Mouse (Mus musculus) urinary bladder, postnatal 14 days (tissue): Measurements from ENCODE around the gene Ero1l.

Experiments used
- DNase-seq: peaks from one replicate; pipeline ENCODE4 v3.0.0; 2021; ENCODE audit warnings: low spot score

The Ero1l gene

DNA sequence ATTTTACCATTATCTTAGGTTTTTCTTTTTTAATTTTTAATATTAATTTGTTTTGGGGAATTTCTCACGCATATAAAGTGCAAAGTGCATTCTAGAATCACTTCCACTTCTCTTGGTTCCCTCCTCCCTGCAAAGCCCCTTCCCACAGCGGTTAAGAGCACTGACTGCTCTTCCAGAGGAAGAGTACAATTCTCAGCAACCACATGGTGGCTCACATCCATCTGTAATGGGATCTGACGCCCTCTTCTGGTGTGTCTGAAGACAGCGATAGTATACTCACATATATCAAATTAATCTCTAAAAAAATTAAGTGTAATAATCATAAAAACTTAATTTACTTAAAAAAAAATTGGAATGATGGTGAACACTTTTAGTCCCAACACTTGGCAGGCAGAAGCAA is 14.2 kb downstream of the Ero1l start:
- DNase-seq = no peak

DNA sequence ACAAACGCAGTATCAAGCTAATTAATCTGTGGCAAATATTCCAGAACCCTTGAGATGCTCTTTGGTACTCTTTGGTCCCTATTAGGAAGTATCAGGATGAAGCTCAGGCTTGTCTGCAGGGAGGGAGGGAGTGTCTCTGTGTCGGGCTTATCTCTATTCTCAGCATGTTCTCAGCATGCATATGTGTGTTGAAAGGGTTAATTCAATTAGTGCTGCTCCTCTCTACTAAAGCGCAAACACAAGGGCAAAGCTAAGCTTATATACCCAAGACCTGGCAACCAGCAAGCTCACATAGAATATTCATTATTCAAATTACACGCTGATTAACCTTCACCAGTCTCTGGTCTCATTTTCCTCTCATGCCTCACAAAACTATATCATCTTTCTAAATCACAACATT is 14.6 kb downstream of the Ero1l start:
- no peak for DNase-seq

DNA sequence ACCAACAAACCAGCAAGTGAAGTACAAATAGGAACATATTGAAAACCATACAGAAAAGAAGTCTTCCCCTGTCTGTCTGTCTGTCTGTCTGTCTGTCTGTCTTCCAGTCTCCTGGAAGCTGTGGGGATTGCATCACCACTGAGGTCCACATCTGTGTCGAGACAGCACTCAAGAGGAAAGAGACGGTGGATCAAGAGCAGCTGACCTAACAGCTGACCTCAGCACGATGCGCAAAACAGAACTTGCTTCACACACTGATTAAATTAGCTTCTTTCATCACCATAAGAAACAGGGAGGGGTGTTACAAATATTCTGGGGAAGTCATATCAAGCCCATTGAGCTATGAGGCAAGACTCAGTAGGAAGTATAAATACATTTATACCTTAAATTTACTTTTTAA is 27.0 kb downstream of the Ero1l start:
- DNase-seq = no peak

DNA sequence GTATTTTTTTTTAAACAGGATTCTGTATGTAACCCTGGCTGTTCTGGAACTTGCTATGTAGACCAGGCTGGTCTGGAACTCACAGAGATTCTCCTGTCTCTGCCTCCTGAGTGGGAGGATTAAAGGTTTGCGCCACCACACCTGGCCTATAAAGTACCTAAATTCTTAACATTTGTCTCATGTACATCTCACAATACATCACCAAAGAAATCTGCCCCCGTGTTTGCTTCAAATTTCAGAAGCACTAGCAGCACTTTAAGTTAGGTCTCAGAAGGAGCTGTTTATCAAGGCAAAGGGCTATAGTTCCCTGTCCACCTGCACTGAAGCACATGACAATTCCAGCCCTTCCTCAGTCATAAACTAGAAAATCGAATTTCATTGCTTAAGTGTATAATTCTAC is 36.5 kb downstream of the Ero1l start:
- DNase-seq = no peak

DNA sequence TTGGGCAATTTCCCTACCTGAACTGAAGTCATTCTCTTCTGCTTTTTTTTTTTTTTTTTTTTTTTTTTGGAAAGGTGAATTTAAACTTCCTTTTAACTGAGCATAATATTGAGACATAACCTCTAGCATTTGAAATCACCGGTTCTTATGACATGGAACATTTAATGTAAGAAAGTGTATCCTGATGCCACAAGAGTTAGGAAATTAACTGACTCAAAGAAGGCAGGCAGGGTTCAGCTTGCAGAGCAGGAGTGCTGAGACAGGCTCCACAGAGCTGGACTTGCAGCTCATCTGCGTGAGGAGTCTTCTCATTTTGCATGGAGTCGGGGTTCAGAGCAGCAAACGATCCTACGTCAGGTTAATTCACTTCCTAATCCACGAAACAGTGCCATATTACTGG is 42.8 kb downstream of the Ero1l start:
- no peak for DNase-seq

DNA sequence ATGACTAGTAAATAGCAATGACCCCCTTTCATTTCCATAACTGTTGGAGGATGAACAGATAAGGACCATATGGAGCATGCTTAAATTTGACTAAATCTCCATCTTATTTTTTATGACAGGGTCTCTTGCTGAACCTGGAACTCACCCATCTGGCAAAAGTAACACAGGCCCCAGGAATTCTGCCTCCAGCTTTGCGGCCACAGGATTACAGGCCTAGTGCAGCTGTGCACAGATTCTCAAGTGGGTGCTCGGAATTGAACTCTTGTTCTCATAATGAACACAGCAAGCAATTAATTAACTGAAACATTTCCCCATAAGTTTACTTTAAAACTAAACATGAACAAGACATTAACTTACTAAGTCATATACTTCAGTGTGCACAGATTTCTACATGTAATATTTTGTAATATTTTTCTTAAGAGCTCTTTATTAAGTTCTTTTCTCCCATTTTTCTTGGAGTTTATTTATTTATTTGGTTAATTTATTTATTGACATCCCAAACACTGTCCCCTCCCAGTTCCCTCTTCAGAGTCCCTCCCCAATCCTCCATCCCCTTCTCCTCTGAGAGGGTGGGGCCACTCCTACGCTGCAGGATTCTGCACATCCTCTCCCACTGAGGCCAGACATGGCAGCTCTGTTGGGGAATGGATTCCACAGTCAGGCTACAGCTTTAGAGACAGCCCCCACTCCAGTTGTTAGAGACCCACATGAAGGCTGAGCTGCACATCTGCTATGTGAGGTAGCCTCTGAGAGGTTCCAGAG is 54.6 kb downstream of the Ero1l start:
- DNase-seq = no peak

DNA sequence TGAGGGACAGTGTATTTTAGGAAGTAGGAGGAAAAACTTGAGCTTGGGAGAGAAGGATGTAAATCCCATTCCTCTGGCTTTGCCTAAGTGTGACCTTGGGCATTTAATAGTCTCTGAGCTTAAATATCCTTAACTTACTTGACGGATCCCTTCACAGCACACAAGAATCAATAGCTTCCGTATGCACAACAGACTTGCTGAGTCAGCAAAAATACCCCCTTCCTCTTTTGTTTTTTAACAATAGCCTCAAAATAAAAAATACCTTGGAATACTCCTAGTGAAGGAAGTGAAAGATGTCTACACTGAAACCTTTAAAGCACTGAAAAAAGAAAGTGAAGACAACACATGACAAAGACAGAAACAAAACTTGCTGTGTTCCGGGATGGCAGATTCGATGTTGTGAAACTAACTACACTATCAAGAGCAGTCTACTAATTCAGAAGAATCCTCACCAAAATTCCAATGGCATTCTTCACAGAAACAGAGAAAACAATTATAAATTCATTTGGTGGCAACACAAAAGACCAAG is 67.0 kb downstream of the Ero1l start:
- no peak for DNase-seq

DNA sequence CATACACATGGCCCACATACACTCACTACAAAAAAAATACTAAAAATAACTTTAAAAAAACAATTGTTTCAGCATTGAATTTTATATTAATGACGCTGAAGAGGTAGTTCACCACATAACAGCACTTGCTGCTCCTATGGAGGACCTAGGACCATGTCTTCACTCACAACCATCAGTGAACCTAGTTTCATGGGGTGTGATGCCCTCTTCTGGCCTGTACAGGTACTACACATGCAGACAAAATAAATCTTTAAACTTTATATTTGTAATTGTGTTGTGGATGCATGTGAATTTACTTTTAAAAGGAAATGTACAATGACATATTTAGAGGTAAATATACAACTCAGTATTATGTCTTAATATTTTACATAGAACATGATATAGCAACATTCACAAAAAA is 77.0 kb downstream of the Ero1l start:
- DNase-seq = no peak

DNA sequence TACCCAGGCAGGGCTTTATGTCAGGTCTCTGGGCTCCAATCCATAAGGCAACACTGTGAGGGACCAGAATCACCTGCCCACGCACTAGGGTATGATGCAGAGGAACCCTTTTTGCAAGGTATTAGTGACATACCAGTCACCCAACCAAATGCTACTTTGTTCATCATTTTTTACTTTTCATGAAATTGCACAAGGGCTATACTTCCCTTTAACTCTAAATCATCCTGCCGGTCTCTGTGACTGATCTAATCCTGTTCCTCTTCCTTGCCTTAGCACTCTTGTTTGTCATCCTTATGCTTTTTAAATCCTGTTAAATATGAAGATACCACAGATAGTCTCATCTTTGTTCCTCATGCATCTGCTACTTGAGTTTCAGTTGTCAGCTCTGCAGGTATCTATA is 79.5 kb downstream of the Ero1l start:
- no peak for DNase-seq
